Mouse (Mus musculus) kidney, embryonic 15.5 days (tissue): Measurements from ENCODE around the gene Acad9. TPM values are rescaled to one million over a fixed set of nuclear protein-coding genes. Genes with fewer than 3 reads are reported as not detected.

Experiments used
- ATAC-seq: fragments of 200-750 bp; cut with Nextera tagmentation; replicated peaks from 2 replicates; pipeline ENCODE4 v1.8.0; 2017; ENCODE audit warnings: moderate TSS enrichment; ENCODE audit not compliant: low FRiP score
- H3K27ac ChIP-seq: fragments of 300-500 bp; sonication (generic); 2 replicates; pipeline ENCODE4 v1.5.1; 2015; ENCODE audit warnings: mild to moderate bottlenecking, inconsistent platforms
- H3K27me3 ChIP-seq: fragments of 300-500 bp; sonication (generic); 2 replicates; pipeline ENCODE4 v1.6.1; 2015; ENCODE audit warnings: inconsistent platforms
- H3K36me3 ChIP-seq: fragments of 300-500 bp; sonication (generic); 2 replicates; pipeline ENCODE4 v1.6.1; 2015; ENCODE audit warnings: inconsistent platforms
- H3K4me1 ChIP-seq: fragments of 300-500 bp; sonication (generic); 2 replicates; pipeline ENCODE4 v1.6.1; 2015; ENCODE audit warnings: inconsistent platforms
- H3K4me2 ChIP-seq: fragments of 300-500 bp; sonication (generic); 2 replicates; pipeline ENCODE4 v1.6.1; 2015; ENCODE audit warnings: moderate library complexity, mild to moderate bottlenecking, inconsistent platforms
- H3K4me3 ChIP-seq: fragments of 300-500 bp; sonication (generic); replicated peaks from 2 replicates; pipeline ENCODE4 v1.5.1; 2015; ENCODE audit warnings: mild to moderate bottlenecking, inconsistent platforms
- H3K9ac ChIP-seq: fragments of 300-500 bp; sonication (generic); 2 replicates; pipeline ENCODE4 v1.6.1; 2015; ENCODE audit warnings: mild to moderate bottlenecking, inconsistent platforms
- H3K9me3 ChIP-seq: fragments of 300-500 bp; sonication (generic); replicated peaks from 2 replicates; pipeline ENCODE4 v1.6.1; 2016; ENCODE audit warnings: inconsistent platforms
- whole genome bisulfite sequencing: fragments of 180-500 bp; shearing (Covaris S2); methylation state at CpG from one replicate; pipeline ENCODE4 v1.1.7; 2015; ENCODE audit warnings: mixed read lengths; 5-methylcytosine and 5-hydroxymethylcytosine counted together
- polyA plus RNA-seq: library from polyadenylated mRNA; unstranded; fragments of >200 nt; fragmentation: Nextera tagmentation; extraction: Ambion mirVana; gene quantifications from 2 replicates; pipeline ENCODE4 v1.2.1, GENCODE M21; 2015

Gene Acad9
- 84.8 and 88.1 TPM in 2 replicates for polyA plus RNA-seq

- peak; percentile 97 for ATAC-seq
- Histone ChIP-seq H3K9me3 (no peaks in the 10 kb centered on the region), H3K4me1 (peaks cover 18% of the 10 kb centered on the region), H3K9ac (peak within 1 kb of the TSS; percentile 78), H3K4me3 (peak within 1 kb of the TSS; percentile 76), H3K27ac (peak within 1 kb of the TSS; percentile 54), H3K36me3 (peaks cover 20% of the 10 kb centered on the region), H3K27me3 (peaks cover 23% of the 10 kb centered on the region), H3K4me2 (peak within 1 kb of the TSS; percentile 74)
- under 1% methylated on average over 49 of the region's 49 CpGs for WGBS
These were observed at the start of gene Acad9 for GRCm38 (mm10) chr3:36065843-36066651. Gene Acad9, plus strand, starts transcription at chr3:36065979.

GRCm38 (mm10) chr3:36025732-36026131 is 40.0 kb upstream of the Acad9 start:
- H3K4me3 ChIP-seq: no peak overlapping the region
- H3K27ac ChIP-seq: no peak overlapping the region
- no peak overlapping the region for H3K9ac ChIP-seq
- no peaks in the 10 kb centered on the region for H3K4me1 ChIP-seq
- no peak for ATAC-seq
- WGBS: 84% methylated on average over 6 of the region's 6 CpGs
- no peaks in the 10 kb centered on the region for H3K9me3 ChIP-seq
- H3K4me2 ChIP-seq: no peak overlapping the region
- no peaks in the 10 kb centered on the region for H3K27me3 ChIP-seq
- no peaks in the 10 kb centered on the region for H3K36me3 ChIP-seq

- Histone ChIP-seq H3K9ac (no peak overlapping the region), H3K9me3 (no peaks in the 10 kb centered on the region), H3K4me1 (no peaks in the 10 kb centered on the region), H3K36me3 (no peaks in the 10 kb centered on the region), H3K27ac (no peak overlapping the region), H3K27me3 (no peaks in the 10 kb centered on the region), H3K4me2 (no peak overlapping the region), H3K4me3 (no peak overlapping the region)
- WGBS: 83% methylated on average over 4 of the region's 4 CpGs
- no peak for ATAC-seq
These were observed 35.8 kb upstream of the Acad9 start for GRCm38 (mm10) chr3:36029993-36030392.

GRCm38 (mm10) chr3:36031740-36032510 is 33.9 kb upstream of the Acad9 start:
- no peak overlapping the region for H3K27ac ChIP-seq
- 62% methylated on average over 6 of the region's 6 CpGs for WGBS

GRCm38 (mm10) chr3:36044520-36044919 is 21.3 kb upstream of the Acad9 start:
- Histone ChIP-seq H3K9me3 (no peaks in the 10 kb centered on the region), H3K27ac (no peak overlapping the region), H3K4me2 (no peak overlapping the region), H3K27me3 (no peaks in the 10 kb centered on the region), H3K36me3 (no peaks in the 10 kb centered on the region), H3K4me1 (no peaks in the 10 kb centered on the region), H3K4me3 (no peak overlapping the region), H3K9ac (no peak overlapping the region)
- no peak for ATAC-seq

More at GRCm38 (mm10) chr3:36031740-36032510, 33.9 kb upstream of the Acad9 start:
- Histone ChIP-seq H3K4me2 (no peak overlapping the region), H3K4me3 (no peak overlapping the region), H3K27me3 (no peaks in the 10 kb centered on the region), H3K9me3 (no peaks in the 10 kb centered on the region), H3K4me1 (no peaks in the 10 kb centered on the region), H3K36me3 (no peaks in the 10 kb centered on the region), H3K9ac (no peak overlapping the region)
- no peak for ATAC-seq

GRCm38 (mm10) chr3:36045086-36045485 is 20.7 kb upstream of the Acad9 start:
- WGBS: 74% methylated on average over 4 of the region's 4 CpGs
- no peak overlapping the region for H3K27ac ChIP-seq

GRCm38 (mm10) chr3:36049106-36049505 is 16.7 kb upstream of the Acad9 start:
- no peak overlapping the region for H3K4me2 ChIP-seq
- 82% methylated on average over 1 of the region's 1 CpGs for WGBS
- no peak overlapping the region for H3K27ac ChIP-seq
- ATAC-seq: no peak
- H3K9ac ChIP-seq: no peak overlapping the region
- H3K9me3 ChIP-seq: no peaks in the 10 kb centered on the region
- H3K27me3 ChIP-seq: no peaks in the 10 kb centered on the region
- no peaks in the 10 kb centered on the region for H3K36me3 ChIP-seq
- no peaks in the 10 kb centered on the region for H3K4me1 ChIP-seq
- H3K4me3 ChIP-seq: no peak overlapping the region

More at GRCm38 (mm10) chr3:36045086-36045485, 20.7 kb upstream of the Acad9 start:
- Histone ChIP-seq H3K9me3 (no peaks in the 10 kb centered on the region), H3K4me1 (no peaks in the 10 kb centered on the region), H3K4me2 (no peak overlapping the region), H3K4me3 (no peak overlapping the region), H3K9ac (no peak overlapping the region), H3K36me3 (no peaks in the 10 kb centered on the region), H3K27me3 (no peaks in the 10 kb centered on the region)
- ATAC-seq: no peak

- Histone ChIP-seq H3K4me2 (no peak within 1 kb of the TSS), H3K9ac (no peak within 1 kb of the TSS), H3K27ac (no peak within 1 kb of the TSS), H3K4me3 (no peak within 1 kb of the TSS), H3K27me3 (0 out of 2 replicates have a peak, but pooled peaks cover 2% of the 10 kb centered on the region), H3K36me3 (no peaks in the 10 kb centered on the region), H3K4me1 (no peaks in the 10 kb centered on the region), H3K9me3 (no peaks in the 10 kb centered on the region)
- 93% methylated on average over 6 of the region's 6 CpGs for WGBS
- no peak for ATAC-seq
These were observed 12.3 kb upstream of the Acad9 start, which contains the start of gene Ccdc144b for GRCm38 (mm10) chr3:36053447-36053846. Gene Ccdc144b, minus strand, starts transcription at chr3:36053547.

GRCm38 (mm10) chr3:36060096-36060850 is 5.5 kb upstream of the Acad9 start:
- peak; percentile 43; the same call in 1 of the 2 replicates for ATAC-seq
- 0 out of 2 replicates have a peak overlapping the region, but pooled peaks have one; percentile 12 for H3K4me2 ChIP-seq
- WGBS: 34% methylated on average over 8 of the region's 8 CpGs
- peaks cover 2% of the 10 kb centered on the region; the same call in 1 of the 2 replicates for H3K4me1 ChIP-seq
- no peak overlapping the region for H3K9ac ChIP-seq
- H3K27ac ChIP-seq: no peak overlapping the region
- H3K27me3 ChIP-seq: peaks cover 25% of the 10 kb centered on the region
- no peak overlapping the region for H3K4me3 ChIP-seq
- H3K9me3 ChIP-seq: no peaks in the 10 kb centered on the region
- no peaks in the 10 kb centered on the region for H3K36me3 ChIP-seq

- no peak overlapping the region for H3K9ac ChIP-seq
- H3K9me3 ChIP-seq: no peaks in the 10 kb centered on the region
- no peak overlapping the region for H3K4me2 ChIP-seq
- H3K4me3 ChIP-seq: no peak overlapping the region
- H3K36me3 ChIP-seq: peaks cover 7% of the 10 kb centered on the region; the same call in 1 of the 2 replicates
- no peak for ATAC-seq
- H3K27ac ChIP-seq: no peak overlapping the region
- peaks cover 18% of the 10 kb centered on the region for H3K4me1 ChIP-seq
- H3K27me3 ChIP-seq: peaks cover 24% of the 10 kb centered on the region
- 95% methylated on average over 1 of the region's 1 CpGs for WGBS
These were observed 1.2 kb upstream of the Acad9 start for GRCm38 (mm10) chr3:36064592-36065061.

GRCm38 (mm10) chr3:36065166-36065565 is 613 bp upstream of the Acad9 start:
- Histone ChIP-seq H3K27me3 (peaks cover 24% of the 10 kb centered on the region), H3K4me3 (peak overlapping the region; percentile 76), H3K36me3 (peaks cover 11% of the 10 kb centered on the region), H3K4me1 (peaks cover 18% of the 10 kb centered on the region), H3K27ac (no peak overlapping the region), H3K9ac (no peak overlapping the region), H3K4me2 (peak overlapping the region; percentile 74), H3K9me3 (no peaks in the 10 kb centered on the region)
- no peak for ATAC-seq
- WGBS: 92% methylated on average over 2 of the region's 2 CpGs
